Mouse (Mus musculus) hindbrain, embryonic 11.5 days (tissue): ENCODE measurements around the gene Wasf2. TPM values are rescaled to one million over a fixed set of nuclear protein-coding genes. Genes with fewer than 3 reads are reported as not detected.
A peak's percentile ranks its signal among the peaks of the same experiment; 100 is the strongest.

ENCODE experiments used
- ATAC-seq: fragments of 200-750 bp; cut with Nextera tagmentation; 2 replicates; pipeline ENCODE4 v1.8.0; 2017; ENCODE audit warnings: mild to moderate bottlenecking, moderate TSS enrichment, moderate library complexity; ENCODE audit not compliant: low FRiP score
- DNase-seq: peaks from one replicate; pipeline ENCODE4 v3.0.0-alpha.2; 2015; ENCODE audit warnings: low spot score
- H3K27ac ChIP-seq: fragments of 300-500 bp; sonication (generic); 2 replicates; pipeline ENCODE4 v1.5.1; 2014; ENCODE audit warnings: mild to moderate bottlenecking, low read depth, low read length
- H3K27me3 ChIP-seq: fragments of 300-500 bp; sonication (generic); 2 replicates; pipeline ENCODE4 v1.6.1; 2014; ENCODE audit warnings: mild to moderate bottlenecking, low read length, moderate library complexity, mixed read lengths; ENCODE audit not compliant: control insufficient read depth, insufficient read depth
- H3K36me3 ChIP-seq: fragments of 300-500 bp; sonication (generic); 2 replicates; pipeline ENCODE4 v1.6.1; 2014; ENCODE audit warnings: mild to moderate bottlenecking, low read length, moderate library complexity, mixed read lengths; ENCODE audit not compliant: control insufficient read depth, insufficient read depth
- H3K4me1 ChIP-seq: fragments of 300-500 bp; sonication (generic); replicated peaks from 2 replicates; pipeline ENCODE4 v1.6.1; 2014; ENCODE audit warnings: low read length, mixed read lengths; ENCODE audit not compliant: control insufficient read depth, insufficient read depth
- H3K4me2 ChIP-seq: fragments of 300-500 bp; sonication (generic); replicated peaks from 2 replicates; pipeline ENCODE4 v1.6.1; 2014; ENCODE audit warnings: mild to moderate bottlenecking, low read depth, low read length
- H3K4me3 ChIP-seq: fragments of 300-500 bp; sonication (generic); 2 replicates; pipeline ENCODE4 v1.5.1; 2014; ENCODE audit warnings: low read depth, low read length
- H3K9ac ChIP-seq: fragments of 300-500 bp; sonication (generic); 2 replicates; pipeline ENCODE4 v1.6.1; 2014; ENCODE audit warnings: low read depth, low read length
- H3K9me3 ChIP-seq: fragments of 300-500 bp; sonication (generic); 2 replicates; pipeline ENCODE4 v1.6.1; 2016; ENCODE audit warnings: low read length; ENCODE audit not compliant: control insufficient read depth
- WGBS: fragments of 180-500 bp; shearing (Covaris S2); extraction: QIAGEN DNeasy Blood & Tissue Kit; methylation state at CpG from one replicate; pipeline ENCODE4 v1.1.7; 2014; 5-methylcytosine and 5-hydroxymethylcytosine counted together
- polyA plus RNA-seq: library from polyadenylated mRNA; unstranded; fragments of >200 nt; fragmentation: Nextera tagmentation; extraction: Ambion mirVana; gene quantifications from 2 replicates; pipeline ENCODE4 v1.2.1, GENCODE M21; 2014

The Wasf2 gene
- polyA plus RNA-seq, 1 experiment from 2014 or later = 58.4 TPM

DNA sequence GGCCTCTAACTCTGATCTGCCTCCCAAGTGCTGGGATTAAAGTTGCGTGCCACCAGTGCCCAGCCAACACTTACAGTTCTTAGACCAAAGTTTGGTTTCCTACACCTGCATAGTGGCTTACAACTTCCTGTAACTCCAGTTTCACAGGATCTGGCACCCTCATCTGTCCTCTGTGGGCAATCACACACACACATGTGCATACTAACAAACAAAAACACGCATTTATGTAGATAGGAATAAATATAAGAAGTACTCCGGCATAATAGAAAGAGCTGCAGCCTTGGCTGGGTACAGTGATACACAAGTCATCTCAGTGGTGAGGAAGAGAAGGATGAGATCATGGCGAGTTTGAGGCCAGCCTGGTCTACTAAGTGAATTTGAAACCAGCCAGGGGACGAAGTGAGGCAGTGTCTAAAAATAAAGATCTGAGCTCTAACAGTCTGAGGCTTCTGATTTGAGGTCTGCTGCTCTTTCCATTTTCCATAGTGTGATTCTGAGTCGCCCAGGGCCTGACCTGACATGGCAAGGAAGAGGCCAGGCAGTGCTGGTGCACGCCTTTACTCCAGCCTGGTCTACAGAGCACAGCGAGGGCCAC lies 52.2 kb downstream of the Wasf2 start:
- H3K27ac ChIP-seq = no peak overlapping the region
- no peak overlapping the region for H3K4me3 ChIP-seq
- ATAC-seq (no peak), DNase-seq (no peak)
- no peaks in the 10 kb centered on the region for H3K36me3 ChIP-seq
- no peak overlapping the region for H3K4me2 ChIP-seq
- no peaks in the 10 kb centered on the region for H3K9me3 ChIP-seq
- H3K27me3 ChIP-seq = no peaks in the 10 kb centered on the region
- WGBS = 91% methylated on average over 8 of the region's 8 CpGs
- no peaks in the 10 kb centered on the region for H3K4me1 ChIP-seq
- no peak overlapping the region for H3K9ac ChIP-seq

DNA sequence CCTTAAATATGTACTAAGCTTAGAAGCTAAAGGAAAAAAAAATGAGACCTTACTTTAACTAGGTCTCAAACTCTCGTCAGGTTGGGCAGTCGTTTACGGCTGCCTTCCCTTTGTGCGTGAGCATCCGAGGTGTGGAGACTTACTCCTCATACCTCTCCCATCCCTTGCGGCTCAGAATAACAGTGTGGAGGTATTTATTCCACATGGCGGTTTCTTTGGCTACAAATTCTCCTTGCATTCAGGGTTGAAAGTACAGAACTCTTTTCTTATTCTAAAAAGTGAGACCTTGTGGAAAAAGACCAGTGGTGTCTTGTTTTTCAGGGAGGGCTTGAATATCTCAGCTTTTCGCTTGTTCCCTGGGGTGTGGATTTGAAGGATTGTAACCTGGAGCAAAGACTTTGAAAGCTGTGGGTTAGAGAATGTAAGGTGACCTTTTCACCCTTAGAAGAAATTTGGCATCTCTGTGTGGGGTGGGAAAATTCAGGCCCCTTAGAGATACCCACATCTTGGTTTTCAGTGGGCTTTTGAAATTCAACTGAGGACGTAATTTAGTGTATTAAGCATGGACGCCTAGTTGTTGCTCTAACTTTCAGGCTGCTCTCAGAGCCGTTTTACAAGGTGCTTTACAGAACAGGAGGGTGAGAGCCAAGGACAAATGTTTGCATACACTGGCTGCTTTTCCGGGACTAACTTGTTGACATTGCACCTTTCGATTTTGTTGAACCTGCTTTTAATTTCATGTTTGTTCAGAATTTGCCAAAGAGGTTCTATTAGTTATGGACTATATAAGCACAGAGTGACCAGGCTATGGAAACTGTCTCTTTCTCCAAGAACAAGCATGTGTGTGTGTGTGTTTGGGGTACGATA lies 54.0 kb downstream of the Wasf2 start:
- H3K27me3 ChIP-seq = no peaks in the 10 kb centered on the region
- H3K36me3 ChIP-seq = no peaks in the 10 kb centered on the region
- ATAC-seq (no peak), DNase-seq (no peak)
- H3K4me3 ChIP-seq = no peak overlapping the region
- no peaks in the 10 kb centered on the region for H3K9me3 ChIP-seq
- 56% methylated on average over 14 of the region's 14 CpGs for WGBS
- H3K4me1 ChIP-seq = no peaks in the 10 kb centered on the region
- no peak overlapping the region for H3K9ac ChIP-seq
- 0 out of 2 replicates have a peak overlapping the region, but pooled peaks have one; percentile 9 for H3K27ac ChIP-seq
- no peak overlapping the region for H3K4me2 ChIP-seq

DNA sequence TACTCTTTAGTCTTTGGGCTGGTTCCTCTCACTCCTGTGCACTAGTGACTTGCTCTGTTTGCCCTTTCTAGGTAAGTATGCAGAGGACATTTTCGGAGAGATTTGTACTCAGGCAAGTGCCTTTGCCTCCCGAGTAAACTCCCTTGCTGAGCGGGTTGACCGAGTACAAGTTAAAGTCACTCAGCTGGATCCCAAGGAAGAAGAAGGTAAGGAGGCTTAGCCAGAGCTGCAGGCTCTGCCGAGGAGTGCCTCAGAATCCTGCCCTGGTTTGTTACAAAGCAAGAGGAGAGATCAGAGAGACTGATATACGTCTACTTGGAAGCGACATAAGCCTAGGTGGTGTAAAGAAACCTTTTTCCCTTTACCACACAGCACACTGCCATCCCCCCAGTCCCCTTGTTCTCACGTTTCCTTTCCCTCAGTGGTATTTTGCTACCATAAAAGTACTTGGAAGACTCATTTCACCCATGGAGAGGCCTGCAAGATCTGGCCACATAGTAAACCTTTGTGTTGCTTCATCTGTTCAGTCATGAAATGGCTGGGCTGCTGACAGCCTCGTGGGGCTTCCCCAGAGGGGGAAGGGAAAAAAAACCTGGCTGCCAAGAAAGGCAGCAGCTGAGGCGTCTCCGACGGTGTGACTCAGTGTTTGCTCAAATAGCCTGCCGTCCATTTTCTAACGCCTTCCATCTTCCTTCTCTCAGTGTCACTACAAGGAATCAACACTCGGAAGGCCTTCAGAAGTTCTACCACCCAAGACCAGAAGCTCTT lies 54.8 kb downstream of the Wasf2 start:
- Histone ChIP-seq H3K9me3 (no peaks in the 10 kb centered on the region), H3K4me1 (no peaks in the 10 kb centered on the region), H3K4me3 (no peak overlapping the region), H3K36me3 (no peaks in the 10 kb centered on the region), H3K27me3 (no peaks in the 10 kb centered on the region), H3K4me2 (no peak overlapping the region), H3K27ac (0 out of 2 replicates have a peak overlapping the region, but pooled peaks have one; percentile 9), H3K9ac (no peak overlapping the region)
- 56% methylated on average over 15 of the region's 15 CpGs for whole genome bisulfite sequencing
- DNase-seq = no peak
- ATAC-seq = no peak

DNA sequence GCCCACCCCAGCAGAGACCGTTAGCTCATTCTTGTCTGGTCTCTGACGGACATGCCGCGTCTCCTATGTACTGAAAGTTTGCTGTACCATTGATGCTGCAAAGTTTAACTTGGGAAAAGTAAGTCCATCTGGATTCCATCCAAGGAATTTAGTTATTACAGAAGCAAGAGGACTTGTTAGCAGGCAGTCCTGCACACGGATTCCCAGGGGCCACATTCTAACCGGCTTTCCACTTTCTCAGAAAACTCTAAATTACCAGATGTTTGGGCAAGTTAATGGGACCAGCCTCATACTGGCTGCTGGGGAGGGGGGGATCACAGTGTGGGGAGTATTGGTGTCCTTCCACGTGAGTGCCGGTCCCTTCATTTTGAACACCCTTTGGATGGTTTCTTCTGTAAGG lies 55.6 kb downstream of the Wasf2 start:
- Histone ChIP-seq H3K4me1 (no peaks in the 10 kb centered on the region), H3K9ac (no peak overlapping the region), H3K27ac (no peak overlapping the region), H3K4me3 (no peak overlapping the region), H3K36me3 (no peaks in the 10 kb centered on the region), H3K27me3 (no peaks in the 10 kb centered on the region), H3K4me2 (no peak overlapping the region), H3K9me3 (no peaks in the 10 kb centered on the region)
- DNase-seq (no peak), ATAC-seq (no peak)
- 82% methylated on average over 8 of the region's 8 CpGs for WGBS

DNA sequence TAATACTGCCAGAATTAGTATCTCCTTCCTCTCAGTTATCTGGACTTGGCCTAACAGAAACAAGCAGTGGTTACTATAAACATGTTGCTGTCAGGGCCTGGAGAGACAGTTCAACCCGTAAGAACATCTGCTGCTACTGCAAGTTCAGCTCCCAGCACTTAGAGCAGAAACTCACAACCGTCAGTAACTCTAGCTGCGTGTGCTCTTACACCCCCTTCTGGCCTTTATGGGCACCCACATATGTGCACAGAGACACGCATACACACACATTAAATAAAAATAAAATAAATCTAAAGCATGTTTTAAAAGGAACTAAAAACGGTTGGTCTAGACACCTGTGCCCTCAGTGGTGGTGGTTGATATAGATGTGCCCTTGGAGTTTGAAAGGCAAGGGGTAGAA lies 56.6 kb downstream of the Wasf2 start:
- 91% methylated on average over 5 of the region's 5 CpGs for WGBS
- H3K36me3 ChIP-seq = no peaks in the 10 kb centered on the region
- DNase-seq = no peak
- no peak overlapping the region for H3K4me3 ChIP-seq
- H3K9me3 ChIP-seq = no peaks in the 10 kb centered on the region
- ATAC-seq = no peak
- no peak overlapping the region for H3K27ac ChIP-seq
- no peak overlapping the region for H3K9ac ChIP-seq
- no peak overlapping the region for H3K4me2 ChIP-seq
- H3K27me3 ChIP-seq = no peaks in the 10 kb centered on the region
- no peaks in the 10 kb centered on the region for H3K4me1 ChIP-seq

DNA sequence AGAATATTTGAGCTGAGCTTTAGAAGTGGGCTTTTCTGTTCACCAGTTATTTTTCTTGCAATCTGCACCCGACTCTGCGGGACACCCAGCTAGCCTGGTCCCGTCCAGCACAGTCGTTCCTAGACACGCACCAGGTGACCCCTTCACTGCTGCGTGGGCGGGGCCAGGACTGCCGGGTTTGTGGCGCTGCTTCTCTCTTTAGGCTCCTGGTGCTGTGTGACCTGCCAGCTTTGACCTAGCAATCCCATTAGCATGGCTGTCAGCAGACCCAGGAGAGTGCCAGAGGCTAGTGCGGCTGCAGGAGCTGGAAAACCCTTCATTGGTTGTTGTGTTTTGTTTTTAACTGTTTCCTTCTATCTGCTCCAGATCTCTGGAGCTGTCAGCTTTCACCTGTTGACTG lies 59.1 kb downstream of the Wasf2 start:
- Histone ChIP-seq H3K4me1 (no peaks in the 10 kb centered on the region), H3K36me3 (no peaks in the 10 kb centered on the region), H3K27ac (no peak overlapping the region), H3K4me2 (no peak overlapping the region), H3K9me3 (no peaks in the 10 kb centered on the region), H3K4me3 (no peak overlapping the region), H3K9ac (no peak overlapping the region), H3K27me3 (no peaks in the 10 kb centered on the region)
- no peak for DNase-seq
- 67% methylated on average over 10 of the region's 10 CpGs for whole genome bisulfite sequencing
- ATAC-seq = no peak

DNA sequence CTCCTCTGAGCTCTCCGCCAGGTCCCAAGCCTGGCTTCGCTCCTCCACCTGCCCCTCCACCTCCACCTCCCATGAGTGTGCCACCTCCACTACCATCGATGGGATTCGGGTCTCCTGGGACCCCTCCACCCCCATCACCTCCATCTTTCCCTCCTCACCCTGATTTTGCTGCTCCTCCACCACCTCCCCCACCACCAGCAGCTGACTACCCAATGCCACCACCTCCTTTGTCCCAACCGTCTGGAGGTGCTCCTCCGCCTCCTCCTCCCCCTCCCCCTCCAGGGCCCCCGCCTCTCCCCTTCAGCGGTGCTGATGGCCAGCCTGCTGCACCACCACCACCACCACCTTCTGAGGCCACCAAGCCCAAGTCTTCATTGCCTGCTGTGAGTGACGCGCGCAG lies 64.2 kb downstream of the Wasf2 start:
- DNase-seq = no peak
- H3K36me3 ChIP-seq = no peaks in the 10 kb centered on the region
- WGBS = 86% methylated on average over 8 of the region's 11 CpGs

DNA sequence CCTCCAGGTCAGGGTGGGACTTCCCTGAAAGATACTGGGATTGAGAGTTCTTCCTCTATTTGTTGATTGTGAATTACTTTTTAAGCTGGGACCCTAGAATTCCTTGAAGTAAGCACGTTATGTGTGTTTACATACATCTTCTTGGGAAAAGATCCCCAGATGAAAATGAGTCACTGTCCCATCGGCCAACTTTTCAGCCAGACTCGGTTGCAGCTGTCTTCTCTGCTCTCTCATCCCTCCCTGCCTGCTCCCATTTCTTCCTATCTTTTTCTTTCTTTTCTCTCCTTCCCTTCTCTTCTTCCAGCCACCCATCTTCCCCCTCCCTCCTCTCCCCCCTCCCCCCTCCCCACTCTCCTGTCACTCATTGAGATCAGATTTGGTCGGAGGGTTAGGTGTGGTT lies 64.7 kb downstream of the Wasf2 start:
- H3K36me3 ChIP-seq = no peaks in the 10 kb centered on the region
- peaks cover 19% of the 10 kb centered on the region for H3K4me1 ChIP-seq
- WGBS = 75% methylated on average over 4 of the region's 4 CpGs
- no peak overlapping the region for H3K4me2 ChIP-seq
- H3K9ac ChIP-seq = no peak overlapping the region
- H3K4me3 ChIP-seq = no peak overlapping the region
- H3K9me3 ChIP-seq = no peaks in the 10 kb centered on the region
- no peaks in the 10 kb centered on the region for H3K27me3 ChIP-seq
- no peak overlapping the region for H3K27ac ChIP-seq
- ATAC-seq (no peak), DNase-seq (no peak)

More for the DNA sequence above, 64.2 kb downstream of the Wasf2 start:
- H3K4me3 ChIP-seq = no peak overlapping the region
- peaks cover 15% of the 10 kb centered on the region for H3K4me1 ChIP-seq
- no peak for ATAC-seq
- no peaks in the 10 kb centered on the region for H3K27me3 ChIP-seq
- H3K9ac ChIP-seq = no peak overlapping the region
- H3K4me2 ChIP-seq = no peak overlapping the region
- H3K27ac ChIP-seq = no peak overlapping the region
- H3K9me3 ChIP-seq = no peaks in the 10 kb centered on the region
